Mouse (Mus musculus): ENCODE results near the gene Nr4a1.

DNA sequence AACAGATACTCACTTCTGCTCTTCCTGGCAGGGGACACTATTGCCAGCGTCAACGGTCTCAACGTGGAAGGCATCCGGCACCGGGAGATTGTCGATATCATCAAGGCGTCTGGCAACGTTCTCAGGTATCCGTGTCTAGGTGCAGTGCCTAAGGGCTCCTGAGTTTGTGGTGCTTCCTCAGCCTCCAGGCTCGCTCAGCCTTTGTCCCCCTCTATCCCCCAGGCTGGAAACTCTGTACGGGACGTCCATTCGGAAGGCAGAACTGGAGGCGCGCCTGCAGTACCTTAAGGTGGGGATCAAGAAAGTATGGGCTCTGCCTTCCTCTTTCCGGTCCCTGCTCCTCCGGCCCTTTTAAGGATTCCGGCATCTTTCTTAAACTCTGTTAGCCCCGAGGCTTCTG is 23.6 kb upstream of the Nr4a1 start:
- TF ChIP-seq POLR2A (IDR thresholded peaks at IDR 0.05; ENCODE audit: insufficient read depth, low read length) (no peak), CTCF (IDR thresholded peaks at IDR 0.05; ENCODE audit: low read depth, low read length) (no peak)

All from ES-Bruce4 (cell line).